Mouse (Mus musculus) liver, embryonic 13.5 days (tissue): ENCODE results near the gene Il4ra. TPM values are rescaled to one million over a fixed set of nuclear protein-coding genes. Genes with fewer than 3 reads are reported as not detected.
A peak's percentile ranks its signal among the peaks of the same experiment; 100 is the strongest.

ENCODE experiments used
- ATAC-seq: fragments of 200-750 bp; cut with Nextera tagmentation; 2 replicates; pipeline ENCODE4 v1.8.0; 2017; ENCODE audit warnings: low read depth, mild to moderate bottlenecking, moderate number of reproducible peaks, moderate library complexity
- DNase-seq: peaks from one replicate; pipeline ENCODE4 v3.0.0; 2022
- H3K27ac ChIP-seq: fragments of 300-500 bp; sonication (generic); 2 replicates; pipeline ENCODE4 v1.5.1; 2015; ENCODE audit warnings: moderate library complexity, mild to moderate bottlenecking, inconsistent platforms
- H3K27me3 ChIP-seq: fragments of 300-500 bp; sonication (generic); 2 replicates; pipeline ENCODE4 v1.6.1; 2015; ENCODE audit warnings: mild to moderate bottlenecking, inconsistent platforms
- H3K36me3 ChIP-seq: fragments of 300-500 bp; sonication (generic); 2 replicates; pipeline ENCODE4 v1.6.1; 2015; ENCODE audit warnings: mild to moderate bottlenecking, inconsistent platforms
- H3K4me1 ChIP-seq: fragments of 300-500 bp; sonication (generic); replicated peaks from 2 replicates; pipeline ENCODE4 v1.6.1; 2015; ENCODE audit warnings: inconsistent platforms
- H3K4me2 ChIP-seq: fragments of 300-500 bp; sonication (generic); 2 replicates; pipeline ENCODE4 v1.6.1; 2015; ENCODE audit warnings: inconsistent platforms, mild to moderate bottlenecking, moderate library complexity
- H3K4me3 ChIP-seq: fragments of 300-500 bp; sonication (generic); replicated peaks from 2 replicates; pipeline ENCODE4 v1.5.1; 2015; ENCODE audit warnings: mild to moderate bottlenecking, inconsistent platforms
- H3K9ac ChIP-seq: fragments of 300-500 bp; sonication (generic); 2 replicates; pipeline ENCODE4 v1.6.1; 2015; ENCODE audit warnings: mild to moderate bottlenecking, inconsistent platforms
- H3K9me3 ChIP-seq: fragments of 300-500 bp; sonication (generic); replicated peaks from 2 replicates; pipeline ENCODE4 v1.6.1; 2016; ENCODE audit warnings: inconsistent platforms
- WGBS: fragments of 180-500 bp; shearing (Covaris S2); methylation state at CpG from one replicate; pipeline ENCODE4 v1.1.7; 2015; ENCODE audit not compliant: insufficient replicate concordance; 5-methylcytosine and 5-hydroxymethylcytosine counted together
- polyA plus RNA-seq: library from polyadenylated mRNA; unstranded; fragments of >200 nt; fragmentation: Nextera tagmentation; extraction: Ambion mirVana; gene quantifications from 2 replicates; pipeline ENCODE4 v1.2.1, GENCODE M21; 2015

Il4ra gene
- polyA plus RNA-seq, 1 experiment from 2014 or later: 2.9 TPM

DNA sequence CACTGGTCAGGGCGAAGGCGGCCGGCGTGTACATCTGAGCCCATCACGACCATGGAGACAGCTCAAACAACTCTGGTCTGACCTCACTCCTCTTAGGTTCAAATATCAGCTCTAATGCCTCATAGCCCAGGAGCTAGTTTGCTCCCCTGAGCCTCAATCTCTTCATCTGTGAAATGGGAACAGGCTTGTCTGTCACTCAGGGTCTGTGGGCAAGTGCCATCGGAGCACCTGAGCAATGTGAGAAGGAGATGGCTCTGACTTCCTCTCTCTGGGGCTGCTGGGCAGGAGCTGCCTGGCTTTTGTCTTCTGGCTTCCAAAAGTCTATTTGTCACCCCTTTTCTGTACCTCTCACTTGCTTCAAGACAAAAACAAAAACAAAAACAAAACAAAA is 49.4 kb downstream of the Il4ra start:
- no peaks in the 10 kb centered on the region for H3K36me3 ChIP-seq
- no peak overlapping the region for H3K4me3 ChIP-seq
- H3K4me1 ChIP-seq: peaks cover 22% of the 10 kb centered on the region
- H3K27ac ChIP-seq: peak overlapping the region; percentile 58
- no peak overlapping the region for H3K9ac ChIP-seq
- no peaks in the 10 kb centered on the region for H3K9me3 ChIP-seq
- DNase-seq (no peak), ATAC-seq (no peak)
- peaks cover 10% of the 10 kb centered on the region; the same call in 1 of the 2 replicates for H3K27me3 ChIP-seq
- H3K4me2 ChIP-seq: no peak overlapping the region
- WGBS: 44% methylated on average over 6 of the region's 6 CpGs

DNA sequence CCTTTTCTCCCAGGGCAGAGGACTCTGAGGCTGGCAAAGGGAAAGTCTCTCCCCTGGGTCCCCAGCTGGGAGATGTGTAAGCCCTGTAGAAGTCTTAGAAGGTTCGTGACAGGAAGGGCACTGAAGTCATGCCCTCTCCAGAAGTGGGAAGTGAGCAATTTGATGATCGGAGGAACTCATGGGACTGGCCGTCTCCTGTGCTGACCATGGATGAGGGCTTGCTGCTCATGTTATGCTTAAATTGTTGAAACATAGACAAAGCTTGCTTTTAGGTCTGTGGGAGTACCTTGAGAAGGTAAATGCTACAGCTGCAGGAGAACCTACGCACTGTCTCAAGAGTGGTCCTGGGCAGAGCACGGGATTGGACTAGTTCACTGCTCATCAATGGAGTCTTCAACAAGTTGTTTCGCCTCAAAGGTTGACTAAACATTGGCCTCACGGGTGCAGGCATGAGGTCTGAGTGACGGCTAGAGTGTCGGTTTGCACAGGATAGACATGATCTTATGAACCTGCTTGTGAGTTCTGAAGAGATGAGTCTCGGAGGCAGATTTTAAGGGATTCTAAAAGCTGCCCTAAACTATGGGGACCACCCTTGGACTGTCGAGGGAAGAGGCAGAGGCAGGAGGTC is 50.0 kb downstream of the Il4ra start:
- ATAC-seq (no peak; the same call in 1 of the 2 replicates), DNase-seq (no peak)
- H3K4me3 ChIP-seq: no peak overlapping the region
- H3K27ac ChIP-seq: no peak overlapping the region
- H3K9me3 ChIP-seq: no peaks in the 10 kb centered on the region
- H3K9ac ChIP-seq: no peak overlapping the region
- 52% methylated on average over 11 of the region's 11 CpGs for WGBS
- H3K4me2 ChIP-seq: no peak overlapping the region
- H3K4me1 ChIP-seq: peaks cover 22% of the 10 kb centered on the region
- no peaks in the 10 kb centered on the region for H3K36me3 ChIP-seq
- H3K27me3 ChIP-seq: peaks cover 10% of the 10 kb centered on the region; the same call in 1 of the 2 replicates

DNA sequence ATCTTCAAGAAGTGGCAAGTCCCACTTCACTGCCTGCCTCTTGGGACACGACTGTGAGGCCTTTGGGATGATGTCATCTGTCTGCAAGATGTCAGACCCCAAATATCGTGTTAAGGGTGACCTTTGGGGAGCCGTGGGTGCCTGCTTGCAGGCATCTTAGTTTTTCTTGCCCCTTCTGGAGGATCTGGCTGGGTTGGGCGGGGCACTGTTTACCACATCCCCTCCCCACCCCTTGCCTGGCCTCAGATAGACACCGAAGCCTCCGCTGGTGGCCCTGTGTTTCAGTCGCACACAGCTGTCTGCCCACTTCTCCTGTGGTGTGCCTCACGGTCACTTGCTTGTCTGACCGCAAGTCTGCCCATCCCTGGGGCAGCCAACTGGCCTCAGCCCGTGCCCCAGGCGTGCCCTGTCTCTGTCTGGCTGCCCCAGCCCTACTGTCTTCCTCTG is 51.3 kb downstream of the Il4ra start, which contains the start of gene Il21r:
Gene Il21r (plus strand): TSS at position 245 of the 447 bp plus-strand sequence.
- no peaks in the 10 kb centered on the region for H3K36me3 ChIP-seq
- peak within 1 kb of the TSS; percentile 13; the same call in 1 of the 2 replicates for H3K4me2 ChIP-seq
- H3K9me3 ChIP-seq: no peaks in the 10 kb centered on the region
- peaks cover 22% of the 10 kb centered on the region for H3K4me1 ChIP-seq
- WGBS: 19% methylated on average over 11 of the region's 11 CpGs
- ATAC-seq (peak; percentile 39; the same call in 1 of the 2 replicates), DNase-seq (no peak)
- no peak within 1 kb of the TSS for H3K4me3 ChIP-seq
- peaks cover 10% of the 10 kb centered on the region; the same call in 1 of the 2 replicates for H3K27me3 ChIP-seq
- no peak within 1 kb of the TSS for H3K27ac ChIP-seq
- H3K9ac ChIP-seq: no peak within 1 kb of the TSS

DNA sequence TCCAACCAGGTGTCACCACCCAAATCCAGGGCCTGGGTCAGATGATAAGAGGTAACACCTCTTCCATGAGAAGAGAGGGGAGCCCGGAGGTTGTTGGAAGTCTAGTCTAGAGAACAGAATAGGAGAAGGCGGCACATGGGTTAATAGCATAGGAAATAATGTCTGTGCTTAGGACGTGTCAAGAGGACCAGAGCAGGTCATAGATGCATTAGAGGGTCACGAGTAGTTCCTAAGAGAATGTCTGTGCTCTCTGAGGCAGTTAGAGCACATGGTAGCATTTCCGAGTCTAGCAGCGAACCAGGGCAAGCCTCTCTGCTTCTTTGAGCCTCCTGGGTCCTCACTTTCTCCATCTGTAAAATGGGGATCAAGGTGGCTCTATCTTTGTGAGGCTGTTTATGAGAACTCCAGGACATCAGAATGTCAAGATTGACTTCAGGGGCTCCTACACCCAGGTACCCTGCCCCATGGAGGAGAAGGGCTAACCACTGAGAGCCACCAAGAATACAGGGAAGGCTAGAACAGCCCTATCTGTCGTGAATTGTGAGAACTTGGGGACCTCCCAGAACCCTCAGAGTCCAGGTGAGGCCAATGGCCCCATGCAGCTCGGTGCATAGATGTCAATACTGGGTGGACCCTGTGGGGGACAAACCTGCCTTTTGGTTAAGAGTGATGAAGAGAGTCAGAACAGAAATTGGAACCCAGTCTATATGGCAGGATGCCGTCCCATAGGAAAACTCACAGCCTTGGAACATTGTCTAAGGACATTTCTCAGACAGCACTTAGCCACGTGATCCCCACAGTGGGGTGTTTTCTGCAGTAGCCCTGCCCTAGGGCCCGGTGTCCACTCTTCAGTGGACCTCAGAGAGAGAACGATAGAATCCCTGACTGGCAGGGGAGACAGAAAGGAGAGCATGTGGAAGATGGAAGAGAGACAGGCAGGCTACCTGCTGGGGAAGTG is 52.7 kb downstream of the Il4ra start:
- H3K4me3 ChIP-seq: no peak overlapping the region
- no peaks in the 10 kb centered on the region for H3K36me3 ChIP-seq
- H3K4me2 ChIP-seq: no peak overlapping the region
- 64% methylated on average over 12 of the region's 12 CpGs for WGBS
- no peak overlapping the region for H3K9ac ChIP-seq
- DNase-seq (no peak), ATAC-seq (no peak)
- H3K4me1 ChIP-seq: peaks cover 22% of the 10 kb centered on the region
- peaks cover 10% of the 10 kb centered on the region; the same call in 1 of the 2 replicates for H3K27me3 ChIP-seq
- no peaks in the 10 kb centered on the region for H3K9me3 ChIP-seq
- H3K27ac ChIP-seq: no peak overlapping the region

DNA sequence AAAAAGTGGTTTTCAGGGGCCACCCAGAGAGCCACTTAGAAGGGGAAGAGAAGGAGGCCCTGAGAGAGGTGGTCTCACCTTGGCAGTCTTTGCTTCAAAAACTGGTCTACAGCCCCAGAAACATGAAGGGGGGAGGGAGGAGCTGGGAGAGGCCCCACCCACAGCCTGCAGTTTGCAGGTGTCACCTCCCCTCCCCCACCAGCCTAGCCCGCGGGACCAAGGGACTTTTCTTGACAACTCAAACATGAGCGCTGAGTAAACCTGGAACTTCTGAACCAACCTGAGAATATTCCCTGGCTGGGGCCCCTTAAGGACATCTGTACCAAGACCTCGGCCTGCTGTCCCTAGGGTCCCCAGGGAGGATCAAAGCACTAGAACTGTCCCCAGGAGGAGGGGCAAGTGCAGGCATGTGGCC is 53.8 kb downstream of the Il4ra start:
- peaks cover 22% of the 10 kb centered on the region for H3K4me1 ChIP-seq
- whole genome bisulfite sequencing: 44% methylated on average over 4 of the region's 4 CpGs
- 0 out of 2 replicates have a peak overlapping the region, but pooled peaks have one; percentile 7 for H3K4me2 ChIP-seq
- no peak for ATAC-seq
- H3K4me3 ChIP-seq: no peak overlapping the region
- H3K9me3 ChIP-seq: no peaks in the 10 kb centered on the region
- peaks cover 10% of the 10 kb centered on the region; the same call in 1 of the 2 replicates for H3K27me3 ChIP-seq
- no peak overlapping the region for H3K27ac ChIP-seq
- H3K36me3 ChIP-seq: no peaks in the 10 kb centered on the region
- no peak overlapping the region for H3K9ac ChIP-seq
- no peak for DNase-seq

DNA sequence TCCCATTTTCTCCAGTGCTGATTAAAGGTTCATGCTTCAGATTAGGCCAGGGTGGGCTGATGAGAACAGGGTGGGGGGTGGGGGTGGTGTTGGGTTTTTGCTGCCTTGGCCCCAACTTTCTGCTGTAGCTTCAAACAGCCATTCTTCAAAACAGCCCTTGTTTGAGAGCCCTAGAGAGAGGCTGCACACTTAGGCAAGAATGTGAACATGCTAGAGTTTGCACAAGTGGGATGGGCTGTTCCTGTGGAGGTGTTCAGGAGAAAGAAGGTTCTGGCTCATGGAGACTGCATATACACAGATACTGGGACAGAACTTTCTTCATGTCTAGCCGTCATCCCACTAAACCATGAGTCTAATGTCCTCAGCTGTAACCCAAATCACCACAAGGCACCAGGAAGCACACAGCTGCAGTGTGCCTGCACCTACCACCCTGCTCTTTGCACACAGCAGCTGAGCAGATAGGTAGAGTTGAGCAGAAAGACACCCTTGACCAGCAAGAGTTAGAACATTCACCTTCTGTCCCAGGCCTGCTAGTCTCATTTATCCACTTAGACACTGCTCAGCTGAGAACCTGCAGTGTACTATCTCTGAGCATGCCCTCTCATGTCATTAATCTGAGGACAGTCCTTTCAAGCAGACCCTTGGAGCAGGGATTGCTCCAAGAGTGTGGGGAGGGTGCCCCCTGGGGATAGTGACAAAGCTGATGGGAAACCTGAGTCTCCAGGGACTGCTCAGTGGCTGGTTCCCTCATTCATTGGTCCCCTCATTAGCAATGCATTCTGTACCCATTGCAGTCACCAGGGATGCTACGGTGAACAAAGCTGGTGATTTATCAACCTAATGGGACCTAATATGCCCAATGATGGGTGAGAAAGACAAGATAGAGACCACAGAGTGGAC is 54.6 kb downstream of the Il4ra start:
- Histone ChIP-seq H3K36me3 (no peaks in the 10 kb centered on the region), H3K9ac (no peak overlapping the region), H3K4me3 (no peak overlapping the region), H3K4me2 (no peak overlapping the region), H3K27me3 (0 out of 2 replicates have a peak, but pooled peaks cover 5% of the 10 kb centered on the region), H3K9me3 (no peaks in the 10 kb centered on the region), H3K27ac (no peak overlapping the region), H3K4me1 (peaks cover 15% of the 10 kb centered on the region)
- 78% methylated on average over 2 of the region's 2 CpGs for WGBS
- ATAC-seq: no peak
- DNase-seq: no peak

DNA sequence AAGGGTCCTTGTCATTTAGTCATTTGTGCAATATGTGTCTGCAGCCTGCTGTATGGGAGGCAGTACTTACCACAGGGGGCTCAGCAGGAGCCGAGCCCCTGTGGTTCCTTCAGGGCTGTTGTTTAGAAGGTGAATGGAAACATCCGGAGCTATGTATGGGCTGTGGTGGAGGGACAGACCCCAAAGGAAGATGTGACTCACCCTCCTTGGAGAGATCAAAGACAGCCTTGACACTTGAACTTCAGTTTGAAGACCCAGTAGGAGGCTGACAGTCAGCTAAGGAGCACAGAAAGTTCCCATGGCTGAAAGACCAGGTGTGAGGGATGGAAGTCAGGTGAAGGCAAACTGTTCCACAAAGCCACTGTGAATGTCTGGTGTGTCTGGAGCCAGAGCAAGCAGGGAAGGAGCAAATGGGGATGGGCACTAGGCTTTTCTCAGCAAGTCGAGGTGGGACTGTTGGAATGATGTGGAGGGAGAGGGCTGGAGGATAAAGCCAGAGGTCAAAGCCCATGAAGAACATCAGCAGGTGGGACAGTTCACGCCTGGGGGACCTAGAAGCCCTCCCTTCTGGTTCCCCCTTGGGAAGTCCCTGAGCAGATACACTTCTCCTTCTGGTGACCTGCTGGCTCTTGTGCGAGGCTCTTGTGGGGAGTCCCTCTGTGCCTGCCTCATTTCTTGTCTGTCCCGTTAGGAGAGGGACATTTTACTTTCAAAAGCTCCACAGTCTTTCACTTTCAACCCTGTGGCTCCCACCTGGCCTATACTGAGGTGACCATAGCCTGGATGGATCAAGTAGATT is 55.7 kb downstream of the Il4ra start:
- peaks cover 10% of the 10 kb centered on the region for H3K4me1 ChIP-seq
- H3K27me3 ChIP-seq: no peaks in the 10 kb centered on the region
- ATAC-seq: no peak
- no peaks in the 10 kb centered on the region for H3K9me3 ChIP-seq
- no peak overlapping the region for H3K4me3 ChIP-seq
- H3K36me3 ChIP-seq: no peaks in the 10 kb centered on the region
- WGBS: 25% methylated on average over 6 of the region's 6 CpGs
- no peak overlapping the region for H3K9ac ChIP-seq
- no peak overlapping the region for H3K27ac ChIP-seq
- H3K4me2 ChIP-seq: no peak overlapping the region
- no peak for DNase-seq

DNA sequence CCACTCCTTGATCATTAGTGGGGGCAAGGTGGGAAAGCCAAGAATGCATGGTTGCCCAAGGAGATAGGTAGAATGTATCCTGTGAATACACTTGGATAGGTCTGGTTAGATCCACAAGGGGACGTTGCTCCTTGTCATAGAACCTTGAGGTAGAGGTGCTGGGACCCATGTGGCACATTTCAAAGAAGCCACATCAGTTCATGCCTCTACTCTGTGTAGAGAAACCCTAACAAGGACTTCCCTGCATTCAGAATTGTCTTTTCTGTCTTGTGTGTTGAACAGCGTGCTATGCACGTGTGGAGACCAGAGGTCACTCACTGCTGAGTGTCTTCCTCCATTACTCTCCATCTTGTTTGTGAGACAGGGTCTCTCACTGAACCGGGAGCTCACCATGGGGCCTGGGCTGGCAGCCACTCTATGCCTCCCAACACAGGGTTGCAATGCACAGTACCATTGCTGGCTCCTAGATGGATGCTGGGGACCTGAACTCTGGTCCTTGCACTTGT is 56.3 kb downstream of the Il4ra start:
- Histone ChIP-seq H3K27me3 (no peaks in the 10 kb centered on the region), H3K36me3 (no peaks in the 10 kb centered on the region), H3K9me3 (no peaks in the 10 kb centered on the region), H3K27ac (no peak overlapping the region), H3K4me2 (no peak overlapping the region), H3K9ac (no peak overlapping the region), H3K4me1 (peaks cover 5% of the 10 kb centered on the region), H3K4me3 (no peak overlapping the region)
- whole genome bisulfite sequencing: 68% methylated on average over 4 of the region's 4 CpGs
- DNase-seq: no peak
- ATAC-seq: no peak

DNA sequence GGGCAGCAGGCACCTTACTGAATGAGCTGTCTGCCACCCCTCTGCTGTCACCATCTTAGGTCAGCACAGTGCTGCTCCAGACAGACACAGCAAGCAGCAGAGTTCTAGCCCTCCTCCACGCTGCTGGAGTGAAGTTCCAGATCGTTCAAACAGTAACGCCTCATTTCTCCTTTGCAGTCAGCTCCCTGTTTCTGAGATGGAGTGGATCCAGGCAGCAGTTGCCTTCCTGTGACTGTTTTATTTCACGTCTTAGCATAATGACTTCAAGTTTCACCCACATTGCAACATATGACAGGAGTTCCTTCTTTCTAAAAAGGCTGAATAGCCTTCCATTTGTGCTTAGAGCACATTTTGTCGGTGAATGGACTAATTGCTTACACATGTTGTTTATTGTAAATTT is 61.7 kb downstream of the Il4ra start:
- Histone ChIP-seq H3K9ac (no peak overlapping the region), H3K4me2 (no peak overlapping the region), H3K4me3 (no peak overlapping the region), H3K36me3 (no peaks in the 10 kb centered on the region), H3K27me3 (no peaks in the 10 kb centered on the region), H3K9me3 (no peaks in the 10 kb centered on the region), H3K27ac (no peak overlapping the region), H3K4me1 (no peaks in the 10 kb centered on the region)
- DNase-seq (no peak), ATAC-seq (no peak)
- 57% methylated on average over 5 of the region's 5 CpGs for WGBS

DNA sequence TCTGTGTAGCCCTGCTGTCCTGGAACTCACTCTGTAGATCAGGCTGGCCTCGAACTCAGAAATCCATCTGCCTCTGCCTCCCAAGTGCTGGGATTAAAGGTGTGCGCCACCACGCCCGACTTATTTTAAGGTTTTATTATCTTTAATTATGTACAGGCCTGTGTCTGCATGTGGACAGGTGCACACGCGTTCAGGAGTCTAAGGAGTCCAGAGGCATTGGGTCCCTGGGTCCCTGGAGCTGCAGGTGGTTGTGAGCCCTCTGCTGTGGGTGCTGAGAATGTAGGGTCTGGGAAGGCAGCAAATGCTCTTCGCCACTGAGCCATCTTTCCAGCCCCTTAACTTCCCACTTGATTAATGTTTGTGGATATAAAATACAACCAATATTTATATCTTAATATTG is 63.5 kb downstream of the Il4ra start:
- Histone ChIP-seq H3K4me2 (no peak overlapping the region), H3K9ac (no peak overlapping the region), H3K4me1 (no peaks in the 10 kb centered on the region), H3K27me3 (no peaks in the 10 kb centered on the region), H3K9me3 (no peaks in the 10 kb centered on the region), H3K4me3 (no peak overlapping the region), H3K36me3 (no peaks in the 10 kb centered on the region), H3K27ac (no peak overlapping the region)
- ATAC-seq (no peak), DNase-seq (no peak)
- 66% methylated on average over 7 of the region's 7 CpGs for WGBS
